Mouse (Mus musculus): ENCODE measurements around the gene Snrnp25.

DNA sequence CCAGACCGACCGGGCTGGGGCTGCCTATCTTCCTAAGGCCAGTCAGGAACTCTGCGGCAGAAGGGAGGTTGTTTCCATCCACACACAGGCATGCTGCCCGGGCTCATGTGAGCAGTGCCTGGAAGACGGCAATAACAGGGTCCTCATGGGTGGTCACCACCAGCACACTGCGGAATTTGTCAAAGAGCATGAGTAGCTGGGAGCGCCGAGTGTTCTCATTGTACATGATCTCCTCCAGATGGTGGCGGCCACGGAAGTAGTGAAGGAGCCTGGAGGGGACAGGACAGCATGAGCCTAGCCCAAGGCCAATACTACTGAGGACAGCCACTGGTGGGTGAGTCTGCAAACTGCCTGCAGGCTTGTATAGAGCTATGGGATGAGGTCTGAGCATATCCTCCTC lies 27.6 kb downstream of the Snrnp25 start:
- TF ChIP-seq POLR2A (IDR thresholded peaks at IDR 0.05; ENCODE audit: insufficient read depth, low read length) (no peak), CTCF (IDR thresholded peaks at IDR 0.05; ENCODE audit: low read depth, low read length) (no peak)

Data from ES-Bruce4 (cell line).